Mouse (Mus musculus) adrenal gland, adult 10 weeks (tissue): ENCODE results near the gene Taf6l. TPM values are rescaled to one million over a fixed set of nuclear protein-coding genes. Genes with fewer than 3 reads are reported as not detected.

Experiments
- polyA plus RNA-seq: library from polyadenylated mRNA; stranded (reverse); fragments of 350-450 nt; fragmentation: Illumina TruSeq; extraction: RNeasy Lipid Tissue Mini Kit (QIAGEN cat#74804); gene quantifications from one replicate; pipeline ENCODE4 v1.2.3, GENCODE M21; 2014; ENCODE audit warnings: low read depth, low replicate concordance

The Taf6l gene
- polyA plus RNA-seq, 1 experiment from 2014 or later, result 1.4 TPM

Other genes starting within 250 kb of the Taf6l start
- gene Slc22a8, start 195.2 kb downstream of the Taf6l start, polyA plus RNA-seq, result not detected
- not detected for gene Slc22a6, start 168.4 kb downstream of the Taf6l start, polyA plus RNA-seq
- 0.23 TPM for gene Chrm1, start 122.6 kb downstream of the Taf6l start, polyA plus RNA-seq
- 163 TPM for gene Slc3a2, start 63.0 kb downstream of the Taf6l start, polyA plus RNA-seq
- gene Wdr74, start 50.6 kb downstream of the Taf6l start, polyA plus RNA-seq, result 15.5 TPM
- not detected for gene 1700092M07Rik, start 45.7 kb downstream of the Taf6l start, polyA plus RNA-seq
- gene Stx5a, start 45.0 kb downstream of the Taf6l start, polyA plus RNA-seq, result 63.2 TPM
- gene Nxf1, start 29.3 kb downstream of the Taf6l start, polyA plus RNA-seq, result 68.2 TPM
- gene Tmem223, start 15.4 kb downstream of the Taf6l start, polyA plus RNA-seq, result 50.0 TPM
- 51.8 TPM for gene Tmem179b, start 11.9 kb downstream of the Taf6l start, polyA plus RNA-seq
- 94.7 TPM for gene Polr2g, start 12.2 kb upstream of the Taf6l start, polyA plus RNA-seq
- 0.47 TPM for gene Zbtb3, start 16.1 kb upstream of the Taf6l start, polyA plus RNA-seq
- gene Ttc9c, start 32.9 kb upstream of the Taf6l start, polyA plus RNA-seq, result 87.3 TPM
- gene Hnrnpul2, start 33.6 kb upstream of the Taf6l start, polyA plus RNA-seq, result 117 TPM
- not detected for gene AC129217.1, start 43.4 kb upstream of the Taf6l start, polyA plus RNA-seq
- gene Bscl2, start 51.0 kb upstream of the Taf6l start, polyA plus RNA-seq, result 24.6 TPM
- 2.2 TPM for gene Gng3, start 52.8 kb upstream of the Taf6l start, polyA plus RNA-seq
- 3.3 TPM for gene Lrrn4cl, start 64.4 kb upstream of the Taf6l start, polyA plus RNA-seq
- gene Ubxn1, start 85.1 kb upstream of the Taf6l start, polyA plus RNA-seq, result 25.3 TPM
- gene Uqcc3, start 94.5 kb upstream of the Taf6l start, polyA plus RNA-seq, result 3.3 TPM
- 76.6 TPM for gene Lbhd1, start 97.3 kb upstream of the Taf6l start, polyA plus RNA-seq
- not detected for gene Gm49403, start 97.5 kb upstream of the Taf6l start, polyA plus RNA-seq
- 7.9 TPM for gene 1810009A15Rik, start 102.4 kb upstream of the Taf6l start, polyA plus RNA-seq
- not detected for gene Gm49416, start 102.5 kb upstream of the Taf6l start, polyA plus RNA-seq
- gene Ints5, start 106.6 kb upstream of the Taf6l start, polyA plus RNA-seq, result 1.2 TPM
- gene Ganab, start 111.7 kb upstream of the Taf6l start, polyA plus RNA-seq, result 97.8 TPM
- 11.3 TPM for gene B3gat3, start 134.0 kb upstream of the Taf6l start, polyA plus RNA-seq
- gene Rom1, start 142.9 kb upstream of the Taf6l start, polyA plus RNA-seq, result 3.3 TPM
- 7.1 TPM for gene Eml3, start 143.1 kb upstream of the Taf6l start, polyA plus RNA-seq
- 70.1 TPM for gene Mta2, start 155.5 kb upstream of the Taf6l start, polyA plus RNA-seq
- 2.8 TPM for gene Tut1, start 167.4 kb upstream of the Taf6l start, polyA plus RNA-seq
- 77.3 TPM for gene Eef1g, start 180.6 kb upstream of the Taf6l start, polyA plus RNA-seq
- 34.2 TPM for gene Ahnak, start 202.9 kb upstream of the Taf6l start, polyA plus RNA-seq